Mouse (Mus musculus): ENCODE measurements around the gene Tsen54.

Gene Tsen54

GRCm38 (mm10) chr11:115814605-115815450 is at the start of gene Tsen54:
Tsen54 (plus strand) TSS chr11:115814724.
- DNase-seq, result peak; percentile 92

- DNase-seq, result peak; percentile 96
Observed at GRCm38 (mm10) chr11:115765103-115765606, 49.4 kb upstream of the Tsen54 start, which contains the start of gene Tmem94. Tmem94 (plus strand) TSS chr11:115765433.

GRCm38 (mm10) chr11:115765607-115766141 is 48.9 kb upstream of the Tsen54 start:
- DNase-seq, result peak; percentile 88

DNA sequence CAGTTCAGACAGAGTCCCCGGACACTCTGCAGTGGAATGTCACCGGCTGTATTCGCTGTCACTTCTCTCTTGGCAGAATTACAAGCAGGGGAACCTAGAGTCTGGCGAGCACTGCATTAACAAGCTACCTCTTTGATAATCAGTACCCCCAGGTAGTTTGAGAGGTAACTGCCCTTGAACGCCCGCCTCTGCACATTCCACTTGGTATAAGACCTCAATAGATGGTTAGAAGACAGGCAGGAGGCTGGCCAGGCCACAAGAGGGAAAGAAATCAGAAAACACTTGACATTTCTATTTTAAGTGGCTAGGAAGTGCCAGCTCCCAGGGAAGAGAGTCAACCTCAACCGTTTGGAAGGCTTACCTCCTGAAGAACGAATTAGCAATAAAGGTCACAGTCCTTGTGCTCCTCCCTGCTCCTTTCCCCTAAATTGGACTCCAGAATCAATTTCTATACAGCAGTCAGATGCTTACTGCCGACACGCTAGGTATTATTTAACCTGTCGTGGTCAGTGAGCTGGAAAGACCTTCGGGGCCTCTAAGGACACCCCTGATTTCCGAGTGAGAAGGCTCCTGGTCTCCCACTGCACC is 48.1 kb upstream of the Tsen54 start:
- DNase-seq, result peak; percentile 68

DNA sequence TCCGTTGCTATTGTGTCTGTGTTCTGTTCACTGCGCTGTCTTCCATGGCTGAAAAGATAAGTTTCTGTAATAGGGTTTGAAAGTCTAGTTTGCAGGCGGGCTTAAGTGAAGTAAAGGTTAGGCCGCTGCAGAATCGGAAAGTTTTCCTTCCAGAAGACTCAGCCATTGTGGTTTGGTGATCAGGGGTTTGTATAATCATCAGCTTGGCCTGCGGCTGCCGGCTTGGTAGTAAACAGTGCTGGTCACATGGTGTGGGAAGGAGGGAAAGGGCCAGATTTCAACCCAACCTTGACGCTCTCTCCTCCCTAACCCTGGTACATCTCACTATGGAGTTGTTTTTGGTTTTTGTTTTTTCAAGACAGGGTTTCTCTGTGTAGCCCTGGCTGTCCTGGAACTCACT is 47.5 kb upstream of the Tsen54 start:
- peak; percentile 74 for DNase-seq

DNA sequence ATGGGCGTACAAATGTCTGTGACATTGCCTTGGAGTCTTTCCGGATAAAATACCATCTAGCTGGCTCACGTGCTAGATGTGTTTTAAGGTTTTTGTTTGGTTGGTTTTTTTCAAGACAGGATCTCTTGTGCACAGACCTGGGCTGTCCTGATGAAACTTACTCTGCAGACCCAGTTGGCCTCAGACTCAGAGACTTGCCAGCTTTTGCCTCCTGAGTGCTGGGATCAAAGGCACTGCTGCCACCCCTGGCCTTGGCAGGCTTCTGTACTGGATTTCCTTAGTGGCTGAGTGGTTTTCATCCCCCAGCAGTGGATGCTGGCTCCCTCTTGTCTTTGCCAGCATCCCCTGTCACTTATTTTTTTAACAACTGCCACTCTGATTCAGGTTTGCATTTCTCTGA is 45.6 kb upstream of the Tsen54 start:
- DNase-seq, result no peak

- peak; percentile 7 for DNase-seq
Observed at GRCm38 (mm10) chr11:115774653-115775052, 39.9 kb upstream of the Tsen54 start.

- peak; percentile 62 for DNase-seq
Observed at GRCm38 (mm10) chr11:115775821-115776665, 38.5 kb upstream of the Tsen54 start.

GRCm38 (mm10) chr11:115776954-115777353 is 37.6 kb upstream of the Tsen54 start:
- no peak for DNase-seq

DNA sequence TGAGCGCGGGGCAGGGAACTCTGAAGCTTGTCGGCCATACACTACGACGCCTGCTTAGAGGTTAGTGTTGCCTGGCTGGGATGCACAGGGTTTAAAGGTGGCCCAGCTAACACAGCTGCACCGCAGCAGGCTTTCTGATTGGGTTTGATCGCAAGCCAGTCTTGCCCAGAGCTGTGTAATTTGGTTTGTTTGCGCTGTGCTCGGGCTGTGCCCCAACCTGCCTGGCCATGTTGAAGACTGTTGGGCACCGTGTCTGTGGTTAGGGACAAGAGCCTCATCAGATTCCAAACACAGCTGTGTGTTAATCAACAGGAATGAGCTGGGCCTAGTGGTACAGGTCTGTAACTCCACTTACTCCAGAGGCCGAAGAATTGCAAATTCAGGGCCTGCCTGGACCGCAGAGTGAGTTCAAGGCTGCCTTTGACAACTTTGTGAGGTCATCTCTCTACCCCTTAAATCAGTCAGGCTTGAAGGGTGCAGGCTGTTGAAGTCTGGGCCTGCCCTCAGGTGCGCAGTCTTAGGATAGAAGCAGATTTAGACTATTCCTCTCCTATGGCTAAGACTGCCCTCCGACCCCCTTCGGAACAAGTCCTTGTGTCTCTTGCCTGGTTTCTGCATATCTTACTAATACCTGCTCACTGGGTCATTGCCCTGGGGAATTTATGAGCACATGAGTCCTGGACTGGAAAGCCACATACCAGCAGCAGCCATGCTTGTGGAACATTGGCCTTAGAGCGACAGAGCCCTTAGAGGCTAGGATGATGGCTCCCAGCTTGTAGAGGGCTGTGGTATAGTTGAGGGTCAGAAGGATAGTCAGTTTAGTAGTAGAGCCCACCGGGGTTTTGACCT is 36.8 kb upstream of the Tsen54 start:
- peak; percentile 46 for DNase-seq

GRCm38 (mm10) chr11:115779038-115779571 is 35.4 kb upstream of the Tsen54 start:
- DNase-seq, result peak; percentile 90

- no peak for DNase-seq
Observed at GRCm38 (mm10) chr11:115780141-115781070, 34.1 kb upstream of the Tsen54 start.

DNA sequence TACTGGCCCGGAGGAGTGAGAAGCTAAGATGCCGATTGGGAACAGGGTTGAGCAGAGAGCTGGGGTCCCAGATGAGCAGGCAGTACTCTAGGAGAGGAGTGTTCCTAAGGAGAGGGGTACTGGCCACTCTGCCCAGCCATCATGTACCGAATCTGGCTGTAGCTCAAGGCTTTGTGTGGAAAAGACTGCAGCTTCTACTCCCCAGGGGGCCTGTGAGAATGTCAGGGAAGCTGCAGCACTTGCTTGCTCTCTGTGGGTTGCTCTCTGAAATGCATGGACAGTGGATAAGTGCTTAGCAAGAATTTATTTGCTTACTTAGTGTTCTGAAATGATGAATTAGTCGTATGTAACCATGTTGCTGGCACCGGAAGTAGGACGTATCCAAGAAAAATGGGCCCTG is 28.1 kb upstream of the Tsen54 start:
- no peak for DNase-seq

DNA sequence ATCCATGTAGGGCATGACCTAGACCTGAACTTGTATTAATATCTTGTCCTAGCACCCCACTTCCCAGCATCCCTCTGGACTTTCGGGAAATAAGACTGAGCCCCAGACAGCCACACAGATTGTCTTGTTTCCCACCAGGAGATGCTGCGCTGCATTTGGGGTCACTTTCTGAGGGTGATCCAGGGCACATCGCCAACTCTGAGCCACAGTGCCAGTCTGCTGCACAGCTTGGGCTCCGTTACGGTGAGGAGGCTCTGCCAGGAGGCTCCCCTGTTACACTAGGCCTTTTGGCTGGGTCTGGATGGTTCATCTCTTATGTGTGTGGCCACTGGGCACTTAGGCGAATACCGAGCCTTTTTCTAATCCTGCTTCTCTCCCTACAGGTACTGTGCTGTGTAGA is 24.7 kb upstream of the Tsen54 start:
- no peak for DNase-seq

- DNase-seq, result no peak
Observed at GRCm38 (mm10) chr11:115791919-115792318, 22.6 kb upstream of the Tsen54 start.

DNA sequence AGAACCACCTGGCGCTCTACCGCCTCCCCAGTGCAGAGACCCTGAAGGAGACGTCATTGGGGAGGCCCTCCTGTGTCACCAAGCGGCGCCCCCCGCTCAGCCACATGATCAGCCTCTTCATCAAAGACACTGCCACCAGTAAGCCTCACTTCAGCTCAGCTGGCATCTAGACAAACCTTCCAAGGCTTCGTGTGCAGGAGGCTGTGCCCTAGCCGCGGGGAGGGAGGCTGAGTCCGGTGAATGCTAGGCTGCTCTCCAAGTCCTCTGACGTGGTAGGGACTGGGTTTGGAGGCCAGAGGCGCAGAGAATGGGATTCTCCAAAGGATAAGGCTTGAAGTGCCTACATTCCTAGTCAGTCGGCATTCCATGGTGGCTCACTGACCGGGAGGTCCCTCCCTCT is 22.2 kb upstream of the Tsen54 start:
- no peak for DNase-seq

DNA sequence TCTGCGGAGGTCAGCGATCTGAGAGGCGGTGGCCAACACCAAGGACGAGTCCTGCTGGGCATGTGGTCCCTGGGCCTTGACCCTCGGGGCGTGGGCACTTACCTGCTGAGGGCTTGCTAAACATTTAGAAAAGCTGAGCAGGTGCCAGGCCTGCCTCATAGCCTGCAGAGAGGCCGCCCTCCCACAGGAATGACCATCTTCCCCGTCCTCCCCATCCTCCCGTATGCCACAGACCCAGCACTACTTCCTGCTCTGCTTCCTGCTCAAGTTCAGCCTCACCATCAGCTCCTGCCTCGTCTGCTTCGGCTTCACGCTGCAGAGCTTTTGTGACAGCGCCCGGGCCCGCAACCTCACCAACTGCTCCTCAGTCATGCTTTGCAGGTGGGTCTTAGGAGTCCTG is 17.6 kb upstream of the Tsen54 start:
- DNase-seq, result no peak

DNA sequence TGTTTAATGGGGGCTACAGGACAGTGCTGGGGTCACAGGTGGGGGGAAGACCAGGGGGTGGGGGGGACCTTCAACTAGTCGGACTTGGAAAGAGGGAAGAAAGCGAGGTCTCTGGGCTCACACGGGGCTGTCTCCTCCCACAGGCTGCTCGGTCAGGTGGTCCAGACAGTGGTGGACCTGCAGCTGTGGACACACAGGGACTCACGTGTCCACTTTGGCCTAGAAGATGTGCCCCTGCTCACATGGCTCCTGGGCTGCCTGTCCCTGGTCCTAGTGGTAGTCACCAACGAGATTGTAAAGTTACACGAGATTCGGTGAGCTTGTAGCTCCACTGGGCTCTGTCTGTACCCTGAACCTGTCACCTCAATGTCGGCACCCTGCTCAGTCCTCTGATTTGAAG is 16.9 kb upstream of the Tsen54 start:
- DNase-seq, result no peak

DNA sequence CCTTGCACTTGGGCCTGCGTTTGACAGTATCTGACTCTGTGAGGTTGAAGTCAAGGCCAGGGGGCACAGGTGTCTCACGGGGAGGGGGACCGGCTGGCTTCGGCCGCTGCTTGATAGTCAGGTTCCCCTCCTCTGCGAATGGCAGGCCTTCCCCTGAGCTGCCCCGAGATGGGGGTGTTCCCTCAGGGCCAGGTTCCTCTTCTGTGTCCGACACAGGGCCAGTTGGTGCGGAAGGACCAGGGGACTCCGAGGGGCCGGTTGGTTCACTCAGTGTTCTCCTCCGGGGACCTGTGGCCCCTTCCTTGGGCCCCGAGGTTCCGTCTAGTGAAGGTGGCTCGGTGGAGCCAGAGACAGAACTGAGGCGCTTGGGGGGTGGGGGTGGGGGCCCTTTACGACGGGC is 13.5 kb upstream of the Tsen54 start:
- no peak for DNase-seq

DNA sequence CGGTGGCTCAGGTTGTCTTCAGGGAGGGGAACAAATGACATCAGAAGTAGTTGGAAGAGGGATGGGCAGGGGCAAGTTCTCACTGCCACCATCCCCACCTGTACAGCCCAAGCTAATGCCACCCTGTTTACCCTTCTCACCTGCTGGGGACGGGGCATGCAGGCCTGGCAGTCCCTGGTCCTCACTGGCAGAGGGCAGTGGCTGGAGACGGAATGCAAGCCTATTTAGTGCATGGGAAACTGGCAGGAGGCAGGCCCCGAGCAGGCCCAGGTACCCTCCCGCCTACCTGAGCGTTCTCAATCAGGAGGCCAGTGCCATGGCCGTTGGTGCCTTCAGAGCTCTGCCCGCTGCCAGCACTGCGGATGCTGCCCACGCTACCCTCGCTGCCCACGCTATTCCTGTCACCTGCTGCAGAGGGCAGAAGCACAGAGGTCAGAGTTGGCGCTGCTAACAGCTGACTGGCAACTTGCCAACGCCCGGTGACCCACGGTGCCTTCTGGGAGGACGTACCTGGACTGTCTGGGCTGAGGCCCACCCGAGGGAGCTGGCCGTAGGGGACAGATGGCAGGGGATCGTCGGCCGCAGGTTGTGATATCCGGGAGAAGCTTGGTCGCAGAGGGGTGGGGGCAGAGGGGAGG is 11.3 kb upstream of the Tsen54 start:
- DNase-seq, result no peak

Measured in kidney, adult 18-20 months (tissue).